Mouse (Mus musculus): Measurements from ENCODE around the gene Slc5a3. TPM values are rescaled to one million over a fixed set of nuclear protein-coding genes. Genes with fewer than 3 reads are reported as not detected.
"Not testable (repeated sequence)": the region's sequence is repeated elsewhere in the genome, so short reads cannot be mapped to it uniquely, and the experiment has no call there.

The Slc5a3 gene
- polyA plus RNA-seq, 1 experiment from 2014 or later: 11.6 TPM

DNA sequence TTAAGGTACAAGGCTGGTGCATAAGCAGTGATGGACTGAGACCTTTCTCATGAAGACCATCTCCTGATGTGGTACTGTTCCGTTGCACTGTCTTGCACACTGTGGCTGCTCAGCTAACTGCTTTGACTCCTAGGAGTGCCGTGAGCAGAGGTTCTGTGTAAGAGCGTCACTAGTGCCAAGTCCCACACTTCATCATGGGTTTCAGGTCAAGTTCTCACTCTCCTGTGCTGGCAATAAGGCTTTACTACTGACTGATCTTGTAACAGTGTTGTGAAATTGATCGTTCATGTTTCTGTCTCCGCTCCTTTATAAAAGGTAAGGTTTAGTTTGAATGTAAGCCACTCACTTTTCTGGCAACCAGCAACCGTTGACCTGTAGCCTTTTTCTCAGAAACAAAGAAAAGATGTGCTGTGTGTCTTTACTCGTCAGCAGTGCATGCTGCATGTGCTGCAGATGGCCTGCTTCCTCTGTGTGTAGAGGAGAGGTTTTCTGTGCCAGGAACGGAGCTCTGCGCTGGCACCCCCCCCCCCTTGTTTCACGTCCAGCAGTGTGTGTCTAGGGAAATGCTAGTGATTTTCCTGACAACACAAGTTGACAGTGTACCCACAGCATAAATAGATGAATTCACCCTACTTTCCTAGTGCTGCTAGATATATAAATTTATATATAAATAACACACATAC is 25.8 kb downstream of the Slc5a3 start:
- WGBS: 89% methylated on average over 10 of the region's 10 CpGs

GRCm38 (mm10) chr16:92089225-92089624 is 31.1 kb downstream of the Slc5a3 start:
- 69% methylated on average over 3 of the region's 3 CpGs for WGBS
- H3K9me3 ChIP-seq: no peaks in the 10 kb centered on the region
- no peak for DNase-seq (ENCODE audit: low spot score)
- H3K27me3 ChIP-seq (replicated peaks; ENCODE audit: low read depth, poor library complexity, severe bottlenecking): no peaks in the 10 kb centered on the region
- H3K4me1 ChIP-seq: peaks cover 6% of the 10 kb centered on the region
- no peak overlapping the region for H3K27ac ChIP-seq (replicated peaks)
- no peak overlapping the region for H3K4me3 ChIP-seq
- H3K36me3 ChIP-seq (replicated peaks): 0 out of 2 replicates have a peak, but pooled peaks cover 3% of the 10 kb centered on the region

More for the DNA sequence above, 25.8 kb downstream of the Slc5a3 start:
- no peak for DNase-seq (ENCODE audit: low spot score)
- Histone ChIP-seq H3K9me3 (no peaks in the 10 kb centered on the region), H3K36me3 (replicated peaks) (peaks cover 31% of the 10 kb centered on the region), H3K27me3 (replicated peaks; ENCODE audit: low read depth, poor library complexity, severe bottlenecking) (no peaks in the 10 kb centered on the region), H3K4me3 (no peak overlapping the region), H3K27ac (replicated peaks) (no peak overlapping the region), H3K4me1 (peaks cover under 1% of the 10 kb centered on the region; the same call in 1 of the 2 replicates)

GRCm38 (mm10) chr16:92091876-92092275 is 33.8 kb downstream of the Slc5a3 start:
- H3K36me3 ChIP-seq (replicated peaks): 0 out of 2 replicates have a peak, but pooled peaks cover 7% of the 10 kb centered on the region
- DNase-seq (ENCODE audit: low spot score): no peak
- no peaks in the 10 kb centered on the region for H3K9me3 ChIP-seq
- no peak overlapping the region for H3K4me3 ChIP-seq
- H3K4me1 ChIP-seq: peaks cover 6% of the 10 kb centered on the region
- no peaks in the 10 kb centered on the region for H3K27me3 ChIP-seq (replicated peaks; ENCODE audit: low read depth, poor library complexity, severe bottlenecking)
- 88% methylated on average over 5 of the region's 5 CpGs for WGBS
- no peak overlapping the region for H3K27ac ChIP-seq (replicated peaks)

- 79% methylated on average over 10 of the region's 10 CpGs for WGBS
- DNase-seq (ENCODE audit: low spot score): no peak
- no peak overlapping the region for H3K27ac ChIP-seq (replicated peaks)
Measured at GRCm38 (mm10) chr16:92098351-92099051, 40.4 kb downstream of the Slc5a3 start.

DNA sequence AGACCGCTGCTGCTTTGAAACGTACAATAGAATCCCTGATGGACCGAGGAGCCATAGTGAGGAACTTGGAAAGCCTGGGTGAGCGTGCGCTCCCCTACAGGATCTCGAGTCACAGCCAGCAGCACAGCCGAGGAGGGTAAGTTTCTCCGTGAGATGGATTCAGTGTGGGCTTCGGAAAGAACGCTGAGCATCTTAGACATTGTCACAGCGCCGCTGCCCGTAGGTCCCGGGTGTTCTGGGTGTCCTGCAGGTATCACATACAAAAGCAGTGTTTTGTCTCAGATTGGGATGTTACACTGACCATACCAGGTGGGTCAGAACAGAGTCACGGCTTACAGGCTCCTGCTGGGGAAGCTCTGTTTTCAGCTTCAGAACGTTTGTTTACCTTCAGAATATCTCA is 41.5 kb downstream of the Slc5a3 start:
- no peaks in the 10 kb centered on the region for H3K27me3 ChIP-seq (replicated peaks; ENCODE audit: low read depth, poor library complexity, severe bottlenecking)
- no peaks in the 10 kb centered on the region for H3K9me3 ChIP-seq
- DNase-seq (ENCODE audit: low spot score): no peak
- H3K4me3 ChIP-seq: no peak overlapping the region
- peaks cover 38% of the 10 kb centered on the region for H3K4me1 ChIP-seq
- peaks cover 31% of the 10 kb centered on the region for H3K36me3 ChIP-seq (replicated peaks)
- 83% methylated on average over 16 of the region's 16 CpGs for WGBS
- no peak overlapping the region for H3K27ac ChIP-seq (replicated peaks)

More at GRCm38 (mm10) chr16:92098351-92099051, 40.4 kb downstream of the Slc5a3 start:
- peaks cover 29% of the 10 kb centered on the region for H3K4me1 ChIP-seq
- H3K36me3 ChIP-seq (replicated peaks): peaks cover 37% of the 10 kb centered on the region
- no peaks in the 10 kb centered on the region for H3K9me3 ChIP-seq
- H3K4me3 ChIP-seq: no peak overlapping the region
- no peaks in the 10 kb centered on the region for H3K27me3 ChIP-seq (replicated peaks; ENCODE audit: low read depth, poor library complexity, severe bottlenecking)

DNA sequence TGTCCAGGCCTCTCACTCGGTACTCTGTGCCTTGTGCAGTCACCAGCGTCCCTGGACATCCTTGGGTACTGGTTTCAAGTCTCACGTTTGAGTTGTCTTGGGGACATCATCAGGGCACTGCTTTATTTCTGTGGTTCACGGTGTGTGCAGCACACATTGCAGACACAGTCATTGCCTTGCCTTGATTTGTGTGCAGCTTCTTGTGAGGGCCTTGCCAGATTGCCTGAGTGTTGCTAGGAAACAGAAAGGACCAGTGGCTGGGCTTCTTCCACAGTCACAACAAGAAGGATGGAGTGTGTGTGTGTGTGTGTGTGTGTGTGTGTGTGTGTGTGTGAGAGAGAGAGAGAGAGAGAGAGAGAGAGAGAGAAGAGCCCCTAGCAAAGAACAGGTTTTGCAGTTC is 42.0 kb downstream of the Slc5a3 start:
- Histone ChIP-seq H3K4me1 (peaks cover 38% of the 10 kb centered on the region), H3K36me3 (replicated peaks) (peaks cover 31% of the 10 kb centered on the region), H3K4me3 (no peak overlapping the region), H3K27me3 (replicated peaks; ENCODE audit: low read depth, poor library complexity, severe bottlenecking) (no peaks in the 10 kb centered on the region), H3K9me3 (no peaks in the 10 kb centered on the region), H3K27ac (replicated peaks) (no peak overlapping the region)
- DNase-seq (ENCODE audit: low spot score): no peak
- 79% methylated on average over 4 of the region's 4 CpGs for WGBS

DNA sequence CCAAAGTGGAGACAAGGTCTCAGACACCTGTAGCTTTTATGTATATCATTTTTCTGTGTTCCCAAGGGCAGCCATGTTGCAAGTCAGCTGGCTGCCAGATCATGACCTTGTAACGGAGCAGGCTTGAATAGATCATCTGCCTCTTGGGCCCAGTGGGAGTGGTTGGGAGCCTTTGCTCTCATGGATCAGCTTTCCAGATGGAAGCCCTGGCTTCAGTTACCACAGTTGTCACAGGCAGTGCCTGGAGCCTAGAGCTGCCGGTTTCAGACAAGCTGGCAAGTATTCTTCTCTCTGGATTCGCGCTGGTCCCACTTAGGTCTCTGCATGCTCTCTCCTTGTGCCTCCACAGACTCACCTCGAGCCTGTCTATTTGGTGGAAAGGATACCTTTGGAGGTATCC is 44.0 kb downstream of the Slc5a3 start:
- DNase-seq (ENCODE audit: low spot score): no peak
- Histone ChIP-seq H3K9me3 (no peaks in the 10 kb centered on the region), H3K4me1 (peaks cover 43% of the 10 kb centered on the region), H3K4me3 (no peak overlapping the region), H3K36me3 (replicated peaks) (peaks cover 43% of the 10 kb centered on the region), H3K27me3 (replicated peaks; ENCODE audit: low read depth, poor library complexity, severe bottlenecking) (no peaks in the 10 kb centered on the region), H3K27ac (replicated peaks) (0 out of 2 replicates have a peak overlapping the region, but pooled peaks have one; percentile 10)
- 76% methylated on average over 5 of the region's 5 CpGs for WGBS

GRCm38 (mm10) chr16:92102931-92103330 is 44.8 kb downstream of the Slc5a3 start:
- DNase-seq (ENCODE audit: low spot score); H3K4me3 ChIP-seq; H3K27ac ChIP-seq (replicated peaks); H3K27me3 ChIP-seq (replicated peaks; ENCODE audit: low read depth, poor library complexity, severe bottlenecking); H3K9me3 ChIP-seq: not testable (repeated sequence)
- Histone ChIP-seq H3K4me1 (peaks cover 43% of the 10 kb centered on the region), H3K36me3 (replicated peaks) (peaks cover 43% of the 10 kb centered on the region)
- WGBS: 88% methylated on average over 7 of the region's 7 CpGs

GRCm38 (mm10) chr16:92103572-92104331 is 45.6 kb downstream of the Slc5a3 start:
- no peak overlapping the region for H3K4me3 ChIP-seq
- peak overlapping the region; percentile 66 for H3K27ac ChIP-seq (replicated peaks)
- no peak for DNase-seq (ENCODE audit: low spot score)
- no peaks in the 10 kb centered on the region for H3K9me3 ChIP-seq
- WGBS: 47% methylated on average over 9 of the region's 9 CpGs
- peaks cover 41% of the 10 kb centered on the region for H3K4me1 ChIP-seq
- no peaks in the 10 kb centered on the region for H3K27me3 ChIP-seq (replicated peaks; ENCODE audit: low read depth, poor library complexity, severe bottlenecking)
- H3K36me3 ChIP-seq (replicated peaks): peaks cover 43% of the 10 kb centered on the region

DNA sequence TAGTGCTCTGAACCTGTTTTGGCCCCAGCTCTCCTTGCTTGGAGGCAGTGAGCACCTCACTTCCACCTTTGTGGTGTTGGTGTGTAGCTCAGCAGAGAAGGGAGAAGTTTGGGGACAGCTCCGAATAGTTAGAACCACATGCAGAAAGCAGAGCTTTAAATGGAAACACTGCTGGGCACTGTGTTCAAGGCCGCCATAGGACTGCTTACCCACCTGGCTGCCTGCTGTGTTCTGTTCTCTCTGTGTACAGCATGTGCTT is 46.1 kb downstream of the Slc5a3 start:
- no peak overlapping the region for H3K4me3 ChIP-seq
- no peak overlapping the region for H3K27ac ChIP-seq (replicated peaks)
- DNase-seq (ENCODE audit: low spot score): no peak
- 86% methylated on average over 2 of the region's 2 CpGs for WGBS
- H3K4me1 ChIP-seq: peaks cover 37% of the 10 kb centered on the region
- H3K27me3 ChIP-seq (replicated peaks; ENCODE audit: low read depth, poor library complexity, severe bottlenecking): no peaks in the 10 kb centered on the region
- H3K9me3 ChIP-seq: no peaks in the 10 kb centered on the region
- H3K36me3 ChIP-seq (replicated peaks): peaks cover 43% of the 10 kb centered on the region

- no peaks in the 10 kb centered on the region for H3K27me3 ChIP-seq (replicated peaks; ENCODE audit: low read depth, poor library complexity, severe bottlenecking)
- WGBS: 95% methylated on average over 2 of the region's 2 CpGs
- H3K27ac ChIP-seq (replicated peaks): peak overlapping the region; percentile 40; the same call in 1 of the 2 replicates
- H3K9me3 ChIP-seq: no peaks in the 10 kb centered on the region
- H3K36me3 ChIP-seq (replicated peaks): peaks cover 38% of the 10 kb centered on the region
- no peak overlapping the region for H3K4me3 ChIP-seq
- no peak for DNase-seq (ENCODE audit: low spot score)
- peaks cover 30% of the 10 kb centered on the region for H3K4me1 ChIP-seq
Measured at GRCm38 (mm10) chr16:92104951-92105350, 46.8 kb downstream of the Slc5a3 start.

DNA sequence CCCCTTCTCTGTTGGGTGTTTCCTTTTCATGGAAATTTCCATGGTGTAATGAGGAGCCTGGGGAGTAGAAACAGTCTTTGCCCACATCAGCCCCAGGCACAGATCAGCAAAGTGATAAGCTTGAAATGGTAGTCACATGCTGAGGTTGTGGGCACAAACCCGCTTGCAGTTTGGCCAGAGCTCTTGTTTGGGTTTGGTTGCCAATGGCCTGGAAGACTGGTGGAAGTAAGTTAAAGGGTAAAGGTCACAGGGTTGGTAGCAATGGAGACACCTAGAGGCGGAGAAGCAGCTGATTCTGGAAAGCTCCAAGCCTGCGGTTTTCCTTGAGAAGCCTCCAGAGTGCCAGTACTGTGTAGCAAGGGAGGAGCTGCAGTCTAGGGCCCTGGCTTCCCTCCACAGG is 47.5 kb downstream of the Slc5a3 start:
- no peak overlapping the region for H3K4me3 ChIP-seq
- no peaks in the 10 kb centered on the region for H3K9me3 ChIP-seq
- H3K4me1 ChIP-seq: peaks cover 31% of the 10 kb centered on the region
- no peaks in the 10 kb centered on the region for H3K27me3 ChIP-seq (replicated peaks; ENCODE audit: low read depth, poor library complexity, severe bottlenecking)
- H3K27ac ChIP-seq (replicated peaks): no peak overlapping the region
- peaks cover 31% of the 10 kb centered on the region for H3K36me3 ChIP-seq (replicated peaks)
- DNase-seq (ENCODE audit: low spot score): no peak
- 61% methylated on average over 3 of the region's 3 CpGs for WGBS
